In the genomic region with DNA sequence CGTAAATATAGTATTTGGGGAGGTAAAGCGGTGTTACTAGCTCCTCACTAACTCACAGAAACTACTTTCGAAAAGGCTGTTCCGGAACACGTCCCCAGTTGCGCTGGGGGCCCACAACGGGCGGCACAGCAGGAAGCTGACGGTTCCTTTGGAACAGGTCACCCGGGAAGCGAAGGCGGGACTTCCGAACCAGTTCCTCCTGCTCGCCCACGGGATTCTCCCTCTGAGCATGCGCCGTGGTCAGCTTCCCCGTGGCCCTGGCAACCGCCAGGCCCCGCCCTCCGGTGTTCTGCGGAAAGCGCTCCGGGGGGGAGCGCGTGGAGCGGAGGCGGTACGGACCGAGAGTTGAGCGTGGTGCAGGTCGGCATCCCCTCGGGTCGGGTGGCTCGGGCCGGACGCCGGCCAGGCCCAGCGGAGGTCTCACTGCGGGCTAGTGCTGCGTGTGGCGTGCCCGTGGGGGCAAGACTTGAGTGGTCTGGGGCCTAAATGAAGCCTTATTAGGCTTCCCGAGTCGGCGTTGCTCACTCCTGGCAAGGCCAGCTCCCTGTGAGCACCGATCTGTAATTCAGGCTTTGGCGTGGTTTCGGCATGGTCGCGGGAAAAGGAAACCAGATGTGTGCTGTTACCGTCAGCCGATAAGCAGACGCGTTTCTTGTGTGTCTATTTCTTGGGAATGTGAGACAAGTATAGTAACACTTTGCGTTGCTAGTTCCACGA, we compare ENCODE assay signal across 8 mouse cellular contexts. TPM values are rescaled to one million over a fixed set of nuclear protein-coding genes. Genes with fewer than 3 reads are reported as not detected.
DNase-seq lines count a peak whose midpoint lies in the region; ATAC-seq and TF ChIP-seq lines count a peak whose summit lies in the region.

Gene Fam227b, minus strand, starts transcription at position 150 of the 717 bp plus-strand sequence.
Gene Dtwd1, plus strand, starts transcription at position 287 of the 717 bp plus-strand sequence.

- H3K36me3 ChIP-seq in embryonic facial prominence, embryonic 15.5 days, result peaks cover 9% of the 10 kb centered on the region
- H3K36me3 ChIP-seq in limb, embryonic 14.5 days (ENCODE audit: control insufficient read depth, insufficient read depth, low read length), result peaks cover 8% of the 10 kb centered on the region
- H3K36me3 ChIP-seq in midbrain, postnatal 0 days (ENCODE audit: insufficient read depth, low read length), result peaks cover 3% of the 10 kb centered on the region; the same call in 1 of the 2 replicates

- no peaks in the 10 kb centered on the region for H3K9me3 ChIP-seq in embryonic facial prominence, embryonic 15.5 days (replicated peaks)
- no peaks in the 10 kb centered on the region for H3K9me3 ChIP-seq in limb, embryonic 14.5 days (ENCODE audit: control insufficient read depth, low read length)
- H3K9me3 ChIP-seq in midbrain, postnatal 0 days (ENCODE audit: low read length), result no peaks in the 10 kb centered on the region

- WGBS in bone marrow, adult 2 months, result under 1% methylated on average over 57 of the region's 57 CpGs
- WGBS in embryonic facial prominence, embryonic 15.5 days, result under 1% methylated on average over 57 of the region's 57 CpGs
- under 1% methylated on average over 50 of the region's 57 CpGs for whole genome bisulfite sequencing in limb, embryonic 14.5 days
- WGBS in midbrain, postnatal 0 days, result under 1% methylated on average over 55 of the region's 57 CpGs

- ATAC-seq in embryonic facial prominence, embryonic 15.5 days (ENCODE audit: insufficient number of reproducible peaks, low FRiP score, low TSS enrichment, low read depth), result peak; percentile 99
- ATAC-seq in limb, embryonic 14.5 days (ENCODE audit: low FRiP score, low read depth), result peak; percentile 99
- peak; percentile 100 for ATAC-seq in midbrain, postnatal 0 days (ENCODE audit: low FRiP score)

- no peaks in the 10 kb centered on the region for H3K27me3 ChIP-seq in embryonic facial prominence, embryonic 15.5 days
- no peaks in the 10 kb centered on the region for H3K27me3 ChIP-seq in limb, embryonic 14.5 days (ENCODE audit: control insufficient read depth, insufficient read depth, low read length)
- no peaks in the 10 kb centered on the region for H3K27me3 ChIP-seq in midbrain, postnatal 0 days (ENCODE audit: insufficient read depth, low read length)

- H3K9ac ChIP-seq in embryonic facial prominence, embryonic 15.5 days, result peak within 1 kb of the TSS; percentile 87
- H3K9ac ChIP-seq in limb, embryonic 14.5 days (ENCODE audit: low read depth, low read length, severe bottlenecking), result peak within 1 kb of the TSS; percentile 86
- H3K9ac ChIP-seq in midbrain, postnatal 0 days (replicated peaks; ENCODE audit: low read length, poor library complexity, severe bottlenecking), result peak within 1 kb of the TSS; percentile 62

- H3K4me3 ChIP-seq in bone marrow, adult 2 months (replicated peaks; ENCODE audit: control insufficient read depth, low read depth, low read length), result peak within 1 kb of the TSS; percentile 72
- H3K4me3 ChIP-seq in embryonic facial prominence, embryonic 15.5 days (replicated peaks), result peak within 1 kb of the TSS; percentile 85
- peak within 1 kb of the TSS; percentile 69 for H3K4me3 ChIP-seq in limb, embryonic 14.5 days (replicated peaks; ENCODE audit: low read length)
- H3K4me3 ChIP-seq in midbrain, postnatal 0 days (ENCODE audit: low read depth, low read length), result peak within 1 kb of the TSS; percentile 57

- peak within 1 kb of the TSS; percentile 53 for H3K4me2 ChIP-seq in embryonic facial prominence, embryonic 15.5 days (replicated peaks)
- H3K4me2 ChIP-seq in limb, embryonic 14.5 days (replicated peaks; ENCODE audit: low read depth, low read length, severe bottlenecking), result peak within 1 kb of the TSS; percentile 48
- peak within 1 kb of the TSS; percentile 40 for H3K4me2 ChIP-seq in midbrain, postnatal 0 days (ENCODE audit: low read depth, low read length, poor library complexity, severe bottlenecking)

- TF ChIP-seq POLR2A in bone marrow, adult 2 months (IDR thresholded peaks at IDR 0.05; ENCODE audit: borderline replicate concordance, control insufficient read depth, low read depth, low read length), result peak; percentile 81
- TF ChIP-seq POLR2A in limb, embryonic 14.5 days (IDR thresholded peaks at IDR 0.05; ENCODE audit: borderline replicate concordance, extremely low read depth, insufficient read depth, insufficient read length), result peak; percentile 87; the same call in 1 of the 2 replicates

- H3K27ac ChIP-seq in bone marrow, adult 2 months (ENCODE audit: control insufficient read depth, insufficient read depth, low read depth, low read length, poor library complexity), result peak within 1 kb of the TSS; percentile 90
- peak within 1 kb of the TSS; percentile 97 for H3K27ac ChIP-seq in embryonic facial prominence, embryonic 15.5 days (replicated peaks)
- peak within 1 kb of the TSS; percentile 92 for H3K27ac ChIP-seq in limb, embryonic 14.5 days (replicated peaks; ENCODE audit: low read depth, low read length)
- H3K27ac ChIP-seq in midbrain, postnatal 0 days (ENCODE audit: low read depth, low read length), result peak within 1 kb of the TSS; percentile 75

- DNase-seq in 416B (ENCODE audit: low read depth), result peak; percentile 97
- peak; percentile 97 for DNase-seq in heart, adult 8-10 months (ENCODE audit: low spot score)
- DNase-seq in kidney, adult 9 months, result peak; percentile 98
- DNase-seq in limb, embryonic 14.5 days (ENCODE audit: low spot score), result peak; percentile 98
- DNase-seq in midbrain, postnatal 0 days (ENCODE audit: low spot score), result peak; percentile 98
- peak; percentile 95 to 98 for DNase-seq in spleen, postnatal 14 days (ENCODE audit: low spot score in 2 of 2)

- TF ChIP-seq CTCF in bone marrow, adult 2 months (IDR thresholded peaks at IDR 0.05; ENCODE audit: control insufficient read depth, insufficient read depth, low read length), result no peak
- TF ChIP-seq CTCF in midbrain, postnatal 0 days (IDR thresholded peaks at IDR 0.05), result no peak

- H3K4me1 ChIP-seq in bone marrow, adult 2 months (ENCODE audit: control insufficient read depth, insufficient read depth, low read length), result peaks cover 1% of the 10 kb centered on the region; the same call in 1 of the 2 replicates
- no peaks in the 10 kb centered on the region; the same call in 1 of the 2 replicates for H3K4me1 ChIP-seq in embryonic facial prominence, embryonic 15.5 days
- H3K4me1 ChIP-seq in limb, embryonic 14.5 days (ENCODE audit: control insufficient read depth, insufficient read depth, low read length), result no peaks in the 10 kb centered on the region
- H3K4me1 ChIP-seq in midbrain, postnatal 0 days (ENCODE audit: insufficient read depth, low read length), result 0 out of 2 replicates have a peak, but pooled peaks cover 2% of the 10 kb centered on the region

RNA-seq across cellular contexts. Expression of gene Fam227b, which starts in this region (rescaled TPM):
- not detected in 2 replicates for polyA plus RNA-seq in bone marrow, adult 2 months (2011; ENCODE audit: insufficient read depth, insufficient read length, low replicate concordance, missing spikeins)
- polyA plus RNA-seq in embryonic facial prominence, embryonic 15.5 days (2015; fragmentation: Nextera tagmentation; extraction: Ambion mirVana), result not detected in 2 replicates
- not detected for total RNA-seq in heart, adult 8-10 months (2022)
- polyA plus RNA-seq in limb, embryonic 14.5 days (2012; rRNA removed), result not detected in 2 replicates
- polyA plus RNA-seq in limb, embryonic 14.5 days (2014; fragmentation: Nextera tagmentation; extraction: Ambion mirVana), result not detected in 2 replicates
- 0.57 TPM in 1 of 2 replicates, not detected in the other for total RNA-seq in midbrain, postnatal 0 days (2014; rRNA removed)
- not detected in 2 replicates for polyA plus RNA-seq in midbrain, postnatal 0 days (2015; fragmentation: Nextera tagmentation; extraction: Ambion mirVana)

RNA-seq across cellular contexts. Expression of gene Dtwd1, which starts in this region (rescaled TPM):
- 11.7 and 12.1 TPM in 2 replicates for polyA plus RNA-seq in bone marrow, adult 2 months (2011; ENCODE audit: insufficient read depth, insufficient read length, low replicate concordance, missing spikeins)
- 26.9 and 27.1 TPM in 2 replicates for polyA plus RNA-seq in embryonic facial prominence, embryonic 15.5 days (2015; fragmentation: Nextera tagmentation; extraction: Ambion mirVana)
- total RNA-seq in heart, adult 8-10 months (2022), result 1 to 10 TPM; 4.8 to 8.9 (median 6.8) TPM
- polyA plus RNA-seq in limb, embryonic 14.5 days (2012; rRNA removed), result 11.9 and 18.9 TPM in 2 replicates
- polyA plus RNA-seq in limb, embryonic 14.5 days (2014; fragmentation: Nextera tagmentation; extraction: Ambion mirVana), result 27.6 and 30.2 TPM in 2 replicates
- 7.4 TPM in 2 replicates for total RNA-seq in midbrain, postnatal 0 days (2014; rRNA removed)
- 15.5 and 16.7 TPM in 2 replicates for polyA plus RNA-seq in midbrain, postnatal 0 days (2015; fragmentation: Nextera tagmentation; extraction: Ambion mirVana)

Comparison
In these comparisons a context has a peak if more than half of its experiments do, and no peak if none do; other contexts are left out.
1. Peak in every context shown above with its lines: DNase-seq, ATAC-seq, H3K4me3 ChIP-seq and H3K27ac ChIP-seq.